Mouse (Mus musculus) heart, postnatal 10 days (tissue): ENCODE measurements around the gene Cnnm3. TPM values are rescaled to one million over a fixed set of nuclear protein-coding genes. Genes with fewer than 3 reads are reported as not detected.

Experiments used
- DNase-seq, 2 experiments: peaks; one replicate each; pipeline ENCODE4 v3.0.0; 2021
- intact Hi-C: fragments of 180-260 bp; cut with DNase I; formaldehyde crosslinking; loops from one replicate; pipeline ENCODE4 v1.15.1; 2025
- total RNA-seq, 2 experiments: library from RNA; stranded (reverse); gene quantifications; 2 replicates each; pipeline ENCODE4 v1.2.3; 2021

Gene Cnnm3
- total RNA-seq, 2 experiments from 2014 or later, result 15.3 to 18.3 TPM

GRCm38 (mm10) chr1:36554633-36555399, 43.1 kb downstream of the Cnnm3 start:
- DNase-seq, result no peak
- intact Hi-C loops, result no loop called here

- peak in 1 of 2 experiments; percentile 60 for DNase-seq
Measured at GRCm38 (mm10) chr1:36555798-36556395, 44.2 kb downstream of the Cnnm3 start.

GRCm38 (mm10) chr1:36556553-36557456, 45.1 kb downstream of the Cnnm3 start:
- intact Hi-C loops, result loop anchor here (1.0 to 2.0 kb wide), 2 partner anchors 32 to 78 kb away; no protein-coding TSS in a partner anchor
- DNase-seq, result peak; percentile 95 to 96

More at GRCm38 (mm10) chr1:36555798-36556395, 44.2 kb downstream of the Cnnm3 start:
- intact Hi-C loops, result loop anchor here (1.0 to 2.0 kb wide), 2 partner anchors 33 to 79 kb away; no protein-coding TSS in a partner anchor

GRCm38 (mm10) chr1:36557457-36558011, 45.9 kb downstream of the Cnnm3 start:
- DNase-seq, result peak; percentile 92
- intact Hi-C loops, result loop anchor here (2.0 kb wide), 1 partner anchor 77 kb away; no protein-coding TSS in a partner anchor

GRCm38 (mm10) chr1:36558031-36558993, 46.6 kb downstream of the Cnnm3 start, which contains the start of gene Sema4c:
Gene Sema4c, minus strand, starts transcription at chr1:36558349.
- intact Hi-C loops, result no loop called here
- DNase-seq, result peak; percentile 82 to 83

GRCm38 (mm10) chr1:36559256-36559655, 47.6 kb downstream of the Cnnm3 start:
- intact Hi-C loops, result no loop called here
- no peak for DNase-seq

- DNase-seq, result no peak
- intact Hi-C loops, result no loop called here
Measured at GRCm38 (mm10) chr1:36559888-36560287, 48.2 kb downstream of the Cnnm3 start.

GRCm38 (mm10) chr1:36560903-36561302, 49.2 kb downstream of the Cnnm3 start:
- DNase-seq, result no peak
- intact Hi-C loops, result no loop called here

- intact Hi-C loops, result no loop called here
- DNase-seq, result no peak
Measured at GRCm38 (mm10) chr1:36562388-36562787, 50.7 kb downstream of the Cnnm3 start.

- intact Hi-C loops, result no loop called here
- DNase-seq, result no peak
Measured at GRCm38 (mm10) chr1:36563197-36563596, 51.5 kb downstream of the Cnnm3 start.

GRCm38 (mm10) chr1:36563632-36564031, 52.0 kb downstream of the Cnnm3 start:
- intact Hi-C loops, result no loop called here
- no peak for DNase-seq

GRCm38 (mm10) chr1:36564101-36564500, 52.4 kb downstream of the Cnnm3 start:
- intact Hi-C loops, result no loop called here
- peak; percentile 66 to 70 for DNase-seq

- no peak for DNase-seq
- intact Hi-C loops, result no loop called here
Measured at GRCm38 (mm10) chr1:36566425-36566824, 54.8 kb downstream of the Cnnm3 start.

- no peak for DNase-seq
- intact Hi-C loops, result no loop called here
Measured at GRCm38 (mm10) chr1:36567818-36568603, 56.3 kb downstream of the Cnnm3 start.

- no peak for DNase-seq
- intact Hi-C loops, result no loop called here
Measured at GRCm38 (mm10) chr1:36568776-36569175, 57.1 kb downstream of the Cnnm3 start.

- DNase-seq, result no peak
- intact Hi-C loops, result no loop called here
Measured at GRCm38 (mm10) chr1:36569694-36570276, 58.1 kb downstream of the Cnnm3 start.

- intact Hi-C loops, result no loop called here
- no peak for DNase-seq
Measured at GRCm38 (mm10) chr1:36570320-36570719, 58.7 kb downstream of the Cnnm3 start.

- intact Hi-C loops, result no loop called here
- peak in 1 of 2 experiments; percentile 66 for DNase-seq
Measured at GRCm38 (mm10) chr1:36571627-36572026, 60.0 kb downstream of the Cnnm3 start.
